Mouse (Mus musculus): ENCODE results near the gene Bach2.
A peak's percentile ranks its signal among the peaks of the same experiment; 100 is the strongest.

The Bach2 gene

GRCm38 (mm10) chr4:32332028-32332427 lies 93.4 kb downstream of the Bach2 start:
- DNase-seq, result no peak

- DNase-seq, result no peak
These were observed 95.5 kb downstream of the Bach2 start for GRCm38 (mm10) chr4:32334131-32334530.

DNA sequence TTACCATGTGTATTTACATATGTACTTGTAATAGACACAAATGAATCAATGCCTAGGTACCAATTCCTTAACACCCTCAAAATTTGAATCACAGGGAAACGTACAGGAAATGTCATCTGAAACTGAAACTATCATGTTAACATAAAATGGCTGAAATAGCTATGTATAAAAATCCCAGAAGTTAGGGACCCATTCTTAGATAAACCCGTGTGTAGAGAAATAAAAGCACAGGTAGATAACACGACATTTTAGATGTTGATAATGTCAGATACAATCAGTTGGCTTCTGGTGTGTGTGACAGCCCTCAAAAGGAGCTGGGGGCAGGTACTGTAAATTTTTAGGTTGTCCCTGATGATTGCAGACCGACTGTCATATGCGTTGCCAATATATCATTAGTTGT lies 96.2 kb downstream of the Bach2 start:
- DNase-seq, result no peak

DNA sequence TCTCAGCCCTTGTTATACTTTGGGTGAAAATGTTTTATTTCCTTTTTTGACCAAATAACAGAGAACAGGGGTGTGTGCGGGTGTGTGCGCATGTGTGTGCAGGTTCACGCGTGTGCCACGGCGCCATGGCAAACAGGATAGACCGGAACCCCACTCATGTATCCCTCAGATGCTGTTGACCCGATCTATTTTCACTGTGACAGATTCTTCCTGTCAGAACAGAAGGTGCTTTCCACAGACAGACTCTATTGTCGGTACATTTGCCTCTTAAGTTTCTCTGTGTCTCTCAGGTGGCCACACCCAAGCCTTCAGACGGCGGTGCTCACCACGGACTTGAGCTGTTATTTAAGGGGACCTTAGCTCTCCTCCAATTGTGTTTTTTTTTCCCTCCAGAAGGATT lies 97.1 kb downstream of the Bach2 start:
- no peak for DNase-seq

DNA sequence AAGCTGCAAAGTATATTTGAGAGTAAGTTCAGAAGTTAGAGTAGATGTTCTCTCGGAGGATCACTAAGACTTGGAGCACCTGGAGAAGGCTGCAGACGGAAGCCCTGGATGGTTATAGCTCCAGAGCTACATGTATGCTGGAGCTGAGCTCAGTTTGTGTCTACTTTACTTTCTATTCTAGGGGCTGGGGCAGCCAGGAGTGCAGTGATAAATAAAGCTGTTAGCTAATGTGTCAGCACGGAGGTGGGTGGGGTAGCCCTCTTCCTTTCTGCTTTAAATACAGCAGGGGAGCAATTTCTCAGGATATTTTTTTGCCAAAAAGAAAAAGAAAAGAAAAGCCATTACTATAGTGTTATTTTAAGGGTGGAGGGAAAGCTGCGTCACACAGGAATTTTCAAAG lies 98.0 kb downstream of the Bach2 start:
- DNase-seq, result peak; percentile 48 to 62

GRCm38 (mm10) chr4:32337638-32338037 lies 99.0 kb downstream of the Bach2 start:
- peak; percentile 89 for DNase-seq

- DNase-seq, result no peak
These were observed 99.8 kb downstream of the Bach2 start for GRCm38 (mm10) chr4:32338451-32338850.

GRCm38 (mm10) chr4:32340844-32341243 lies 102.2 kb downstream of the Bach2 start:
- no peak for DNase-seq

DNA sequence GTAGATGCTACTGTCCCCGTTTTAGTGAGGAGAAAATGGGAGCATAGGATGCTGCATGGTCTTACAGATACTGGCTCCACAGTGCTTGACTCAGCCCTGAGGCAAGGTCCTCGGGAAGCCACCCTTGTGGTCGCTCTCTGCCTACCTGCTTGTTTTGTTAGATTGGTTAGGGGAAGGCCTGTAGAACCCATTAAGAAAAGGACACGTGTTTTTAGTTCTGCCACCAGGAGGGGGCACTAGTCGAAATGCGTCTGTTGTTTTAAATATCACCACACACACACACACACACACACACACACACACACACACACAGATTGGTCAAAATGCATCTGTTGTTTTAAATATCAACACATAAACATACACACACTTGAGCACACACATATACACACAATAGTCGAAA lies 103.7 kb downstream of the Bach2 start:
- peak in 1 of 2 experiments; percentile 41 for DNase-seq

- DNase-seq, result no peak
These were observed 104.9 kb downstream of the Bach2 start for GRCm38 (mm10) chr4:32343256-32344165.

DNA sequence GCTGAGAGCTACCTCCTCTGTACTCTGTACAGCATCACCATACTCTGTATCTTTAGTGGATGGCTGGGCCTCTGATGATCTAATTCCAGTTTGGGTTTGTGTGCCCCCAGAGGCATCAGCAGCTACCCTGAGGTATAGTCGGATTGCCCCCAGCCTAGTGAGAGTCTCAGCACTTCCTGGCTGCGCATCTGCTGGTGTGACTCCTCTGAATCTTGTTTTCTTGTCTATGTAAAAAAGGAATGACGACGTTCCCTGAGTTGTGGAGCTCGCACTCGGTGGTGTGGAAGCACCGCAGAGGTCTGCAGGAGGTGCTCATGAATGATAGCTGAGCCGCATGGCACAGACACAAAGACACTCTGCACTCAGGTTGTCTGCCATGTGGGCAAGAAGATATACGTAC lies 105.7 kb downstream of the Bach2 start:
- no peak for DNase-seq

DNA sequence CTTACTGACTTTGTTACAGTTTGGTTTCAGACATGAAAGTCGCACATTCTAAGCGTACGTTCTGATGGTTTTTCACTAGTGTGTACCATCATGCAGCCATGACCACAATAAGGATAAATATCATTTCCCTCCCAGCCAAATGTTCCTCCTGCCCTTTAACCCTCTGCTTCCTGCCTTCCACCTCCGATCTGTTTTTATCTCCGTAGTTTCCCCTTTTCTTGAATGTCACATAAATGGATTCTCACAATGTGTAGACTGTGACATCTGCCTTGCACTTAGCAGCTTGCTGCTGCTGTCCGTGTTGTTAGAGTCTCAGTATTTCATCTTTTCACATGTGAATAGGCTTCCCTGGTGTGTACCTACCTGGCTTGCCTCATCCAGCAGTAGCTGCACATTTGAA lies 108.6 kb downstream of the Bach2 start:
- no peak for DNase-seq

DNA sequence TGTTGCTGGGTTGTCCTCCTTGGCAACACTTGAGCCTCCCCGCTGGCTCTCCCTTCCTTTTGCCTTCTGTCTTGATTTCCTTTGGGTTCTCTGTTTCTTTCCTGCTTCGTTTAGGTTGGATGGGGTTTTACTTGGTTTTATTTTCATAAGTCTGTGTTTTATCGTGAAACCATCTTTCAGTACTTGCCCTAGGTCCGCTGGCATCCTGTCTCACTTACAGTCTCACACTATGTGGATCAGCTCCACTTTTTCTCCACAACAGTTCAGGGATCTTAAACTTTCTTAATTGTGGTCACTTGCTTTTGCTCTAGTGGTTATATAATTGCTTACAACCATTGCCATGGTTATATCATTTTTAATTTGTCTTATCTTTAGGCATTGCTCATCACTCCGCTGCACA lies 109.1 kb downstream of the Bach2 start:
- DNase-seq, result no peak

DNA sequence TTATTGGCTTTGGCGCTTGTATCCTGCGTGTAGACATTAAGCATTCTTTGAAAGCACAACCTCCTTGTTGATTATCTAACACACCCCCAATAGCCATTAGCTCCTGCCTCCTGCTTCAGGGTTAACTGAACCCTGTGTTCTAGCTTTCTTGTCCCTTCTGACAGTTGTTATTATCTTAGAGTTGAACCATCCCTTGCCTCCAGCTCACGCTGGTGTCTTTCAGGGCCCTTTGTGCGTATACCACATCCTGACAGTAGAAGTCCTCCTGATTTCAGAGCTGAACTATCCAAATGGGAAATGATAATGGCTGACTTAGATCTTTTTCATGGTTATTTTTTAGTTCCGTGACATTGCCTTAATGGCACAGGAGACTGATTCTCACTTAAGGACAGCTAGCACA lies 110.8 kb downstream of the Bach2 start:
- DNase-seq, result no peak

- DNase-seq, result no peak
These were observed 112.6 kb downstream of the Bach2 start for GRCm38 (mm10) chr4:32351236-32351635.

- DNase-seq, result no peak
These were observed 113.2 kb downstream of the Bach2 start for GRCm38 (mm10) chr4:32351661-32352246.

- DNase-seq, result no peak
These were observed 113.8 kb downstream of the Bach2 start for GRCm38 (mm10) chr4:32352442-32352841.

DNA sequence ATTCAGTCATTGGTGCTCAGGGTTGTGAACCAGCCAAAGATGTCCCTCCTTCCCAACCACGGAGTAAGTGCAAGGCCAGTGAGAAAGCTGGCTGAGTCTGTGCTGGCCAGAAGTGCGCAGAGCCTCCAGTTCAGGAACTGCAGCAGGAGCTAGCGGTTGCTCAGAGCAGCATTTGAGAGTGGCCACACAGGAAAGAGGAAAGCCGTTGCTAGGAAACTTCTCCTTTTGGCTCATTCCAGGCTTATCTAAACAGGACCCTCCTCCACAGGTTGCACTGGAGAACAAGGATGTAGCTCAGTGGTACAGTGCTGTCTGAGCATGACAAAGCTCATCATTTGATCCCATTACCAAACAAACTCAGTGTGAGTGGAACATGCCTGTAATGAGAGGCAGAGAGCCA lies 114.2 kb downstream of the Bach2 start:
- no peak for DNase-seq

DNA sequence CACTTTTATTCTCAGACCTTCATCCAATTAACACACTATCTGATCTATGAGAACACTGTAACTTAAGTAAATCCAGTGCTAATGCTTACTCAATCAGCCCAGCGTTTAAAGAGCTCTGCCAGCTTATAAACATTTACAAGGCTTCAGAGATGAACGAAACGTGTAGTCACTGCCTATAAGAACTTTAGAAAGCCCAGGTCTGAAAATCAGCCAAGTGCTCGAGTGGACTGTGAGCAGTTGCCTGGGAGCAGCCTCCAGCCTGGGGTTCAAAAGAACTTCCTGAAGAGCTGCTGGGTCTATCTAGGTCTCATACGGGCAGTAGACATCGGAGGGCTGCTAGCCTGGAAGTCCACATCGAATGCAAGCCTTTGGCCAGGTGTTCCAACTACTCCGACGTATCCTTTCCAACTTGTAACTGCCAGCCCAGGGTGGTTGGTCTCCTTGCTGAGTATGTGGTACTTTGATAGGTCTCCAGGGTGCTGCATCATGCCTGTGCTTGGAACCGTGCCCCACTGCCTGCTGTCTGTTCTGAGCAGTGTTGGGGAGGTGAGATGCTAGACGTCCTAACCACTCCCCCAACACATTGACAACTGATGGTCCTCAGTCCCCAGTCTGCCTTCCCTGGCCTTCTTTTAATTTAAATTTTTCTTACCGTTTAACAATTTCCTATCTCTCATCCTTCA lies 117.5 kb downstream of the Bach2 start:
- no peak for DNase-seq

DNA sequence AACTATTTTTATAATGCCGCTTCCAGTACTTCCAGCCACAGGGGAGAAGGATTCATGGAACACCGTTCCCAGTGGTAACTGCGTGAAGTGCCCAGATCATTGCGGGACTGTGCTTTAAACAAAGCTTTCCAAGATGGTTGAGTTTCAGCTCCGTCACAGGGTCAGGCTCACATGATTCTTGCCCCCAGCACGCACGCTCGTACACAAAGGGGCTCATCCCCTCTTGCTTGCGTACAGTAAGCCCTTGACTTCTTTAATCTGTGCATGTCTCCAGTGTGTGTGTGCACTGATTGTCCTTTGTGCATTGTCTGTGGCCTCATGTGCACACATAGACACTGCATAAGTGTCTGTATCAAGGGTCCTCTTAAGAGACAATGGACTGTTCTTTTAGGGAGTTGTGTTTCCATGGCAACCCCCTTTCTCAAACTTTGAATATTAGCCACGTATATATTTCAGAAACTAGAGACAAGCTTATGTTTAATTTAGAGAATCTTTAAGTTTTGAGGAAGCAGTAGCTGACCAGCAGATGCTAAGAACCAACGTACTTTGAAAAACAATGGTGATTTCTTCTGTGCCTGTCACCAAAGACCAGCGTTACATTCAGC lies 119.5 kb downstream of the Bach2 start:
- DNase-seq, result no peak

GRCm38 (mm10) chr4:32358602-32359464 lies 120.2 kb downstream of the Bach2 start:
- no peak for DNase-seq

DNA sequence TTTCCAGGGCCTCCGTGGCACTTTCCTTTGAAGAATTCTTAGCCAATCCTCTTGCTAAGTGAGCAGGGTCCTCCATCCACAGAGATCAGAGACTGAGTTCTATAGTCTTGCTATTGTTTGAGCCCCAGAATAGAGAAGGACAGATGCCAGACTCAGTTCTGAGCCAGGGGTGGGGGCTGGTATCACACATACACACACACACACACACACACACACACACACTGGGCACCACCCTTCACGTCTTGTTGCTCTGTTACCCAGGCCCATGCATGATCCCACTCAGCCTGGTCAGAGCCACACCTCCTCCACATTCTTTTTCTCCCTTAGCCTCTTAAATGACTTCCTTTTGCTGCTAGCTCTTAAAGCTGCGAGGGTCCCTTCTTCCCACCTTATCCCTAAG lies 121.0 kb downstream of the Bach2 start:
- no peak for DNase-seq
